Mouse (Mus musculus): Measurements from ENCODE around the gene Filip1l. TPM values are rescaled to one million over a fixed set of nuclear protein-coding genes. Genes with fewer than 3 reads are reported as not detected.

Filip1l gene
- polyA plus RNA-seq, 1 experiment: 35.9 TPM

DNA sequence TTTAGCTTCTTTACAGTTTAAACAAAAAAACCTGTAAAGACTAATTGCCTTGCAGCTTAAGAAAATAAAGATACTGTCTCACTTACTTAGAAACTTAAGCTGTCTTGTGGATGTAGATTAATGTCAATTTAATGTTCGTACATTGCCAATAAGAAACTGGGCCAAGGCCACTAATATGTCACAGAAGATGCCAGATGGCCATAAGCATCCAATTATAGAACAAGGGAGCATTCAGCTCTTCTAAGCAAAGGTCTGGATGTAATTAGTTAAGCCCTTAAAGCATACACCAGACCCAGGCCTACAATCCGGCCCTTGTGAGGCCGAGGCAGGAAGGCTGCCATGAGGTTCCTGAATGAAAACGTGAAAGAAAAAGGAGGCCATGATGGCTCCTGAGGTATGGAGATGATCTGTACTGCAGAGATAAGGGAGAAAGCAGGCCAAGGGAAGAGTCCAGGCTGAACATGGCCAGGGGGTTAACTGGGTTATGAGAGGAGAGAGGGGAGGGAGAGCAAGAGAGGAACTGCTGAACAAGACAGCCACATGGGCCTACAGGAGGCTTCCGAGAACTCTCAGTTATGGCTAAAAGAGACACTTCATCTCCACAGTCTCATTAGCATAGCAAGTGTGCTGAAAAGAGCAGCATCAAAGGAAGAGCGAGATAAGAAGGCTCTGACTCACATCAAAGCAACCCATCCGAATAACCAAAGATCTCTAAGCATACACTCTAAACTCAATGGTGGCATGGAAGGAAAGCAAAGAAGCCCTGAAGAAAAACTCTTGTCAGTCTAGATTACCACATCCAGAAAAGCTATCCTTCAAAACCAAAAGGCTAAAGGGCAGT lies 33.4 kb upstream of the Filip1l start:
- no peak overlapping the region for H3K27ac ChIP-seq (ENCODE audit: insufficient read depth, low read depth, low read length)
- H3K4me3 ChIP-seq (ENCODE audit: insufficient read depth, low read length): no peak overlapping the region
- TF ChIP-seq POLR2A (IDR thresholded peaks at IDR 0.05; ENCODE audit: borderline replicate concordance, low read depth, low read length): no peak
- no peak for TF ChIP-seq CTCF (IDR thresholded peaks at IDR 0.05; ENCODE audit: low read depth, low read length)
- peaks cover 7% of the 10 kb centered on the region for H3K4me1 ChIP-seq (ENCODE audit: control insufficient read depth, insufficient read depth, low read length)

DNA sequence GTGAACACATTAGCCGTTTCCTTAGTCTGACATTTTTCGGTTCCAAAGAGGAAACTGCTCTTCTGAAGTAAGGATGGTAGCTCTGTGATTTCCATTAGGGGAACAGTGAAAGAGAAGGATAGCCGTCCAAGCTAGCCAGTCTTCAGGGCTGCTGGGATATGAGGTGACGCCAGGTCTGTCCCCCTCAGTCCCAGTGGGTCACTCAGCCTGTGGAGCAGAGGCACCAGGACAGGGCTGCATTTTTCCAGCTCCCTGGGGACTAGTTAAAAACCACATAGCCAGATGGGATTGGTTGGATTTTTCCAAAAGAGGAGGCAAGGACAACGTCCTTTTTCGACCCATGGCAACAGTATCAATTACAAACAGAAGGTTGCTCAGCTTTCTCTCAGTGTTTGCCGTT lies 25.9 kb upstream of the Filip1l start:
- Histone ChIP-seq H3K27ac (ENCODE audit: insufficient read depth, low read depth, low read length) (no peak overlapping the region), H3K4me3 (ENCODE audit: insufficient read depth, low read length) (no peak overlapping the region), H3K4me1 (ENCODE audit: control insufficient read depth, insufficient read depth, low read length) (0 out of 2 replicates have a peak, but pooled peaks cover 3% of the 10 kb centered on the region)
- no peak for TF ChIP-seq POLR2A (IDR thresholded peaks at IDR 0.05; ENCODE audit: borderline replicate concordance, low read depth, low read length)
- TF ChIP-seq CTCF (IDR thresholded peaks at IDR 0.05; ENCODE audit: low read depth, low read length): no peak

DNA sequence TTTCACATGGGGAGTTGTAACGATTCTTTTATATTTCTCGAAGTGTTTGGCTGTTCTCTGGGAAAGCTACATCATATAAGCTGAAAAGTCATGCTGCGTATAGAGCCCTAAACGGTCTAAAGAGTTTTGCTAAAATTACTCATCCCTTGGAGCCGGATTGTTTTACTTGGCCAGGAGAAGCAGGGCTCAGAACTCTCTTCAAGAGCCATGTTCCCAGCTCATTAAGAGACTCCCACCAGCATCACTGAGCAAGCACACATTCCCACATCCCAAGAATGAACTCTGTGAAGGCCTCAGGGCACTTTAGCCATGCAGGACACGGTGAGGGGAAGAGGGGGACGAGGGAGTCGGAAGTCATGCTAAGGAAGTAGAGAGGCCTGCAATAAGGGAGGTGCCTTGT lies 23.9 kb upstream of the Filip1l start:
- Histone ChIP-seq H3K4me3 (ENCODE audit: insufficient read depth, low read length) (no peak overlapping the region), H3K4me1 (ENCODE audit: control insufficient read depth, insufficient read depth, low read length) (0 out of 2 replicates have a peak, but pooled peaks cover 3% of the 10 kb centered on the region), H3K27ac (ENCODE audit: insufficient read depth, low read depth, low read length) (no peak overlapping the region)
- TF ChIP-seq POLR2A (IDR thresholded peaks at IDR 0.05; ENCODE audit: borderline replicate concordance, low read depth, low read length): no peak
- TF ChIP-seq CTCF (IDR thresholded peaks at IDR 0.05; ENCODE audit: low read depth, low read length): no peak

DNA sequence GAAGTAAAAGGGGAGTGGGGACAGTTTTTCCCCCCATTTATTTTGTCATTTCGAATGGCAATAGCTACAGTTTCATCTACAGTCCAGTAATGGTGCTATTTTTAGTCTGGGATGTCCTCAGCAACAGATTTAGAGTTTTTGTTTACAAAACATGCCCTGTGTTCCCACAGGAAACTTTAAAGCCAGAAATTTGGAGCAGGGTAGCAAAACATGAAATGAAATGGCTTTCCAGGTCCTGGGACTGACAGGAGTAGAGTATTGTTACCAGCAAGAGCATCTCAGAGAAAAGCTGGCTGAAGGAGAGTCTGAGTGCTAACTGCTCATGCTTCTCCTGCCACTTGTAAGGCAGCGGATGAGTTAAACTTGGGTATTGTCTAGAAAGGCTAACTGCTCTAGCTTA lies 22.8 kb upstream of the Filip1l start:
- Histone ChIP-seq H3K4me1 (ENCODE audit: control insufficient read depth, insufficient read depth, low read length) (0 out of 2 replicates have a peak, but pooled peaks cover 3% of the 10 kb centered on the region), H3K4me3 (ENCODE audit: insufficient read depth, low read length) (no peak overlapping the region), H3K27ac (ENCODE audit: insufficient read depth, low read depth, low read length) (no peak overlapping the region)
- TF ChIP-seq CTCF (IDR thresholded peaks at IDR 0.05; ENCODE audit: low read depth, low read length) (no peak), POLR2A (IDR thresholded peaks at IDR 0.05; ENCODE audit: borderline replicate concordance, low read depth, low read length) (no peak)

DNA sequence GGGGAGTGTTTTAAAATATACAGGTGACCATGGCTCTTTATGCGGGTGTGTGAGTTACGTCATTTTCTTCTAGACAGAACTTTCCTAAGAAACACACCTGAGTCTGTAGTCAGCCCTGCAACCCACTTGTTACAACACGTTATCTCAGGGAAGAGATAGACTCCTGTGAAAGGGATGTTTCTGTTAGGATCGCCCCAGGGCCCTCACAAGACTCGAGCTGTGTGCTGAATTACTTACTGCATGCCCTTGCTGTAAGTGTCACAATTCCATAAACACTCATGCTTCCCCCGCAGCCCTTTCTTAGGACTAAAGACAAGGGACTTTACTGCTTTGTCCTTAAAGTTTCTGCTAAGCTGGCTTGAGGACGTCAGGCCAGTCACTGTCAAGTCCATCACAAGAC lies 20.6 kb upstream of the Filip1l start:
- Histone ChIP-seq H3K4me3 (ENCODE audit: insufficient read depth, low read length) (no peak overlapping the region), H3K27ac (ENCODE audit: insufficient read depth, low read depth, low read length) (no peak overlapping the region), H3K4me1 (ENCODE audit: control insufficient read depth, insufficient read depth, low read length) (no peaks in the 10 kb centered on the region; the same call in 1 of the 2 replicates)
- no peak for TF ChIP-seq CTCF (IDR thresholded peaks at IDR 0.05; ENCODE audit: low read depth, low read length)
- TF ChIP-seq POLR2A (IDR thresholded peaks at IDR 0.05; ENCODE audit: borderline replicate concordance, low read depth, low read length): no peak

DNA sequence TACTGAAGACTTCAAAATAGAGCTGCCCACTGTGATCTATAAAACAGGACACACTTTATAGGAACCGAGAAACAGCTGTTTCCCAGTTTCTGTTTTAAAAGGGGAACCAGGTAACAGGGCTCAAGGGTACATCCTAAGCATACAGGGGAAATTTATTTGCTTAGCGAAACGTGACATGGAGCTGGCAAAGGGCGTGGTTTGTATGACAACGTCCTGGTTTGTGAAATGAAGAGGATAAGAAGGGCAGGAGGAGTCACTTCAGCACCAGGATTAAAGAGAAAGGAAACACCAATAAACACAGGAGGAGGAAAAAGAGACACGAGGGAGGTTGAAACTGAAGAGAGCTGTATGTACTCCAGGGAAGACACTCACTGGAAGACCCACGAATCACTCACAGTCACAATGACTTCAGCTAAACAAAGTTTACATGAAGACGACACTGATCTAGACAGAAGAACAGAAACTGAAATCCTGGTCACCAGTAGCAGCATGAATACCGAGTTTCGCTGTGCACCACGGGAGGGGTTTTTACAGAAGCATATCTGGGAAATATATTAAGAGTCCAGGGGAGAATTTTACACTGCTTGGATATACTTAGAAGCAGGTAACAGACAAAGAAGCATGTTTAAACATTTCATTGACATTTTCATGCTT lies 16.0 kb upstream of the Filip1l start:
- TF ChIP-seq CTCF (IDR thresholded peaks at IDR 0.05; ENCODE audit: low read depth, low read length) (no peak), POLR2A (IDR thresholded peaks at IDR 0.05; ENCODE audit: borderline replicate concordance, low read depth, low read length) (no peak)
- Histone ChIP-seq H3K4me1 (ENCODE audit: control insufficient read depth, insufficient read depth, low read length) (peaks cover 13% of the 10 kb centered on the region), H3K4me3 (ENCODE audit: insufficient read depth, low read length) (peak overlapping the region; percentile 68), H3K27ac (ENCODE audit: insufficient read depth, low read depth, low read length) (peak overlapping the region; percentile 72)

DNA sequence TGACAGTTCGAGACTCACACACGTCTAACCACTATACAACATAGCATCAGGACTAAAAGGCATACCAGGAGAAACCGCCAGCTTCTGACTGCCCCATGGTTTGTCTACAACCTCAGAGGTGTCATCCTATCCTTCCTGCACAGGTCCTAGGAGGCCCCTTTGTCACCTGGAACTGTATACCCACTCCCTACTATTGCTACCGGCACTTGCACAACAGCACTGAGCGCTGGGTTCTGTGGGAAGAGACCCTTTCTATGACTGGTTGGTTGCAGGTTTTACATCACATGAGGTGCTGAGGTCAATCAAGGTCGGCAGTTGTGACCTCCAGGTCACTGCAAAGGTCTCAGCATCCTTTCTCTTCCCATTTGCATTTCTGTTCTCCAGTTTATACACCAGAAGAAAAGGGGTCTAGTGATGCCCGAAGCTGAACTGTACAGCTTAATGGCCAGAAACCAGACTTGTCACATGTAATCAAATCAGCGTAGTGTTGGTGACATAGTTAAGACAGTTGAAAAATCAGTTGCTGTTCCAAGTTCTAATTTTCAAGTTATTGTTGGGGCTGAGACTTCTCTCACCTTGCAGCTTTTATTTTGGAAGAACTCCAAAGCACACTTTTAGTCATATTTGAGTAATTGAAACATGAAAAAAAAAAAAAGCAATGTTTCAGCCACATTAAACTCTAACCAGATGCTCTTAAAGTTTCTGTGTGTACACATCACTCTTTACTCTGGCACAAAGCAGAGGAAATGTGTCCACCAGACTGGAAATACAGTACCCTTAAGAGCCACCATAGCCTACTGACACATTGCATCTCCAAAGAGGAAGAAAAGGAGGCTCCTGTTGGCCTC lies 12.9 kb upstream of the Filip1l start:
- Histone ChIP-seq H3K4me1 (ENCODE audit: control insufficient read depth, insufficient read depth, low read length) (peaks cover 13% of the 10 kb centered on the region), H3K27ac (ENCODE audit: insufficient read depth, low read depth, low read length) (no peak overlapping the region), H3K4me3 (ENCODE audit: insufficient read depth, low read length) (no peak overlapping the region)
- TF ChIP-seq CTCF (IDR thresholded peaks at IDR 0.05; ENCODE audit: low read depth, low read length) (no peak), POLR2A (IDR thresholded peaks at IDR 0.05; ENCODE audit: borderline replicate concordance, low read depth, low read length) (no peak)

DNA sequence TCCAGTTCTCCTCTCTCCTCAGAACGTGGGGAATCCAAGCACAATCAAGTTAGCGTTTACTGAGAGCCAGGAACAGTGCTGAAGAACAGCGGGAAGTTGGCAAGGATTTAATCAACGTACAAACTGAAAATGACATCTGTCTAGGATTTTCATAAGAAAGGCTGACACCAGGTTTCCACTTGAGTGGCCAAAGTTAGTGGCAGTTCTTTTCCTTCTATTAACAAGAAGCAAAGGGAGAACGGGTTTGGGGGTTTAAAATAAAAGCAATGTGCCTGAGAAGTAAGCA lies 12.3 kb upstream of the Filip1l start:
- TF ChIP-seq CTCF (IDR thresholded peaks at IDR 0.05; ENCODE audit: low read depth, low read length) (no peak), POLR2A (IDR thresholded peaks at IDR 0.05; ENCODE audit: borderline replicate concordance, low read depth, low read length) (no peak)
- peaks cover 13% of the 10 kb centered on the region for H3K4me1 ChIP-seq (ENCODE audit: control insufficient read depth, insufficient read depth, low read length)

DNA sequence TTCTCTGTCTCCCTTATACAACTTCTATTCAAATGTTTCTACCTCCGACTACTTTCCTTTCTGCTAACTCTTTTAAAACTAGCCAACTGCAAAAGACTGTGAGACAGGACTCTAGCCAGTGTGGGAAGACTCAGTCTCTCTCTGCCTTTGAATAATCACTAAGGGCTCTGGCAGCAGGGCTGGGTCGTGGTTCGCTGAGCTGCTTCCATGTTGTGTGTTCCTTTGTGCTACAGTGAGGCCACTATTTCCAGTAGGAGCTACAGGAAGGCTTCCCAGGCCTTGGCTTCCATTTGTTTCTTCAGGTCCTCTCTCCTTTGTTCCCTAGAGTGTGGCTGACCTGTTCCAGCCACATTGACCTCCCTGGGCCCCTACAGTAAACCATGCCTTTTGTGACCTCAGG lies 6.6 kb upstream of the Filip1l start:
- TF ChIP-seq POLR2A (IDR thresholded peaks at IDR 0.05; ENCODE audit: borderline replicate concordance, low read depth, low read length): no peak
- no peak for TF ChIP-seq CTCF (IDR thresholded peaks at IDR 0.05; ENCODE audit: low read depth, low read length)
- no peak overlapping the region for H3K27ac ChIP-seq (ENCODE audit: insufficient read depth, low read depth, low read length)
- H3K4me3 ChIP-seq (ENCODE audit: insufficient read depth, low read length): no peak overlapping the region
- H3K4me1 ChIP-seq (ENCODE audit: control insufficient read depth, insufficient read depth, low read length): no peaks in the 10 kb centered on the region

More for the DNA sequence above, 12.3 kb upstream of the Filip1l start:
- H3K27ac ChIP-seq (ENCODE audit: insufficient read depth, low read depth, low read length): no peak overlapping the region
- H3K4me3 ChIP-seq (ENCODE audit: insufficient read depth, low read length): no peak overlapping the region
